Comparison of ENCODE assay signal across 28 mouse cellular contexts in genomic region chr8:25450544-25450943, GRCm38 (mm10).
"Had no signal": no experiment of that assay in that cellular context is flagged by ENCODE, and none has a peak within 500 bp of the region (broad histone marks: within the 10 kb centered on the region; RNA-seq: fewer than 3 reads in every experiment).

No protein-coding gene starts in this region.

- H3K27me3 ChIP-seq: embryonic facial prominence, embryonic 12.5 days; embryonic facial prominence, embryonic 13.5 days; embryonic facial prominence, embryonic 15.5 days; forebrain, embryonic 12.5 days; forebrain, embryonic 15.5 days had no signal

- H3K4me3 ChIP-seq: embryonic facial prominence, embryonic 10.5 days; embryonic facial prominence, embryonic 12.5 days; embryonic facial prominence, embryonic 13.5 days; embryonic facial prominence, embryonic 15.5 days; erythroblast, embryonic 14.5 days; forebrain, embryonic 10.5 days; forebrain, embryonic 12.5 days; forebrain, embryonic 15.5 days; gastrocnemius, adult 2 months; heart, adult 2 months had no signal

- H3K9me3 ChIP-seq: embryonic facial prominence, embryonic 12.5 days; embryonic facial prominence, embryonic 13.5 days; embryonic facial prominence, embryonic 15.5 days; forebrain, embryonic 12.5 days; forebrain, embryonic 15.5 days had no signal

- H3K4me2 ChIP-seq: embryonic facial prominence, embryonic 12.5 days; embryonic facial prominence, embryonic 13.5 days; embryonic facial prominence, embryonic 15.5 days; forebrain, embryonic 12.5 days; forebrain, embryonic 15.5 days had no signal

- H3K36me3 ChIP-seq: embryonic facial prominence, embryonic 10.5 days; embryonic facial prominence, embryonic 12.5 days; embryonic facial prominence, embryonic 13.5 days; embryonic facial prominence, embryonic 15.5 days; forebrain, embryonic 10.5 days; forebrain, embryonic 12.5 days; forebrain, embryonic 15.5 days had no signal

- H3K4me1 ChIP-seq: embryonic facial prominence, embryonic 10.5 days; embryonic facial prominence, embryonic 12.5 days; embryonic facial prominence, embryonic 13.5 days; embryonic facial prominence, embryonic 15.5 days; forebrain, embryonic 10.5 days; forebrain, embryonic 12.5 days; forebrain, embryonic 15.5 days had no signal

- DNase-seq: cerebellum, adult 18-20 months; cerebellum, adult 2 months; cerebellum, adult 8-10 months; cerebellum, adult 9-10 months; cerebellum, adult 9-11 months; cerebellum, postnatal 10 days; cerebellum, postnatal 14 days; cerebellum, postnatal 25 days; cerebellum, postnatal 36 days; embryo, embryonic 11 days; forebrain, postnatal 0 days; gastrocnemius, adult 2 months; gastrocnemius, postnatal 10 days; gastrocnemius, postnatal 14 days; gastrocnemius, postnatal 25 days; gastrocnemius, postnatal 36 days; heart, adult 18-20 months; heart, adult 2 months had no signal

- H3K27ac ChIP-seq: embryonic facial prominence, embryonic 10.5 days; embryonic facial prominence, embryonic 12.5 days; embryonic facial prominence, embryonic 13.5 days; embryonic facial prominence, embryonic 15.5 days; forebrain, embryonic 10.5 days; forebrain, embryonic 12.5 days; forebrain, embryonic 15.5 days; gastrocnemius, adult 2 months; heart, adult 2 months had no signal

- ATAC-seq: forebrain, embryonic 14.5 days; forebrain, embryonic 15.5 days; forebrain, embryonic 16.5 days; forebrain, postnatal 0 days had no signal

- H3K9ac ChIP-seq: embryonic facial prominence, embryonic 12.5 days; embryonic facial prominence, embryonic 13.5 days; embryonic facial prominence, embryonic 15.5 days; forebrain, embryonic 12.5 days; forebrain, embryonic 15.5 days; forebrain, postnatal 0 days had no signal
